Mouse (Mus musculus) ovary, postnatal 14 days (tissue): ENCODE data around the gene Diaph3.
"Not testable (repeated sequence)": the region's sequence is repeated elsewhere in the genome, so short reads cannot be mapped to it uniquely, and the experiment has no call there.

Experiments
- DNase-seq: peaks from one replicate; pipeline ENCODE4 v3.0.0; 2022; ENCODE audit warnings: low spot score

The Diaph3 gene

DNA sequence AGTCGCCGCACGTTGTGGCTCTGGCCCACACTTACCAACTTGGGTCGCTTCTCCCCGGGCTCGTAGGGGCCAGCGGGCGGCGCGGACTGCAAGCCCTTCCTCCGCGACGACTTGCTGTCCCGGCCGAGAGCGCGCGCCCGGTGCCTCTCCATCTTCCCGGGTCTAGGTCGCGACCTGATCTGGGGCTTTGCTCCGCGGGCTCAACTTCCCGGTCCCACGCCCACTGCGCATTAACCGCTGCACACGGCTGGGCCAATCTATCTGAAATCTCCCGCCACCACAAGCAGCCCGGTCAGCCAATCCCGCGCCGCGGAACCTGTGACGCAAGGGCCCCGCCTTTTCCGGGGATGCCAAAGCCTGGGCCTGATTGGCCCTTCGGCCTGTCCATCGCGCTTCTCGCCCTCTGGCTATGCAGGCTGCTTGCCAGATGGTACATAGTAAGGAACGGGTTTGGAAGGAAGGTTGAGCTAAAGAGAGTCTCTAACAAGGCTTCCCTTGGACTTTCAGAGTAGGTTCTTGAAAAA lies at the start of gene Diaph3:
Gene Diaph3, minus strand, starts transcription at position 273 of the 524 bp plus-strand sequence.
- peak; percentile 95 for DNase-seq

- DNase-seq, result no peak
These were observed 49.6 kb upstream of the Diaph3 start for GRCm38 (mm10) chr14:87190685-87191084.

DNA sequence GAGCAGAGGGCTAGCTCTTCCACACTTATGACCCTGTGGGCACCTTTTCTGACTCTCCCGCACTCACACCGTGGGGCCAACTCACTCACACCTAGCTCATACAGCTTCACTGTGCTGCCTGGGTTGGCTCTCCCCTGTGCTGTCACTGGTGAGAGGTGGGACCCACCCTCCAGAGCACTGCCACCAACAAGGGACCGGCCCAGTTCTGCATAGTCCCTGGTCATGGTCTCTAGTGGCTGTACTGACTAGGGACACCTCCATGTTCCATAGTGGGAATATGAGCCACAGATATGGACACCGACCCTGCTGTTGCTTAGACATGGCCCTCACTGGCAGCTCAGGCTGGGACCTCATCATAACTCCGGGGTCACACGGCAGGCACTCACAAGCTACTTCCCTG lies 30.5 kb upstream of the Diaph3 start:
- no peak for DNase-seq

DNA sequence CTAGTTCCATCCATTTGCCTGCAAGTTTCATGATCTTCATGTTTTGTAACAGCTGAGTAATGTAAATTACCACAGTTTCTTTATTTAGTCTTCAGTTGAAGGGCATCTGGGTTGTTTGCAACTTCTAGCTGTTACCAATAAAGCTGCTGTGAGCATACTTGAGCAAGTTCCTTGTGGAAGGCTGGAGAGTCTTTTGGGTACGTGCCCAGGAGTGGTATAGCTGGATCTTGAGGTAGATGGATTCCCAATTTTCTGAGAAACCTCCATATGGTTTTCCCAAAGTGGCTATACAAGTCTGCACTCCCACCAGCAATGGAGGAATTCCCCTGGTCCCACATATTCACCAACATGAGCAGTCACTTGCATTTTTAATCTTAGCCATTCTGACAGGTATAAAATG lies 28.1 kb upstream of the Diaph3 start:
- DNase-seq, result no peak

GRCm38 (mm10) chr14:87155621-87156238 lies 14.7 kb upstream of the Diaph3 start:
- no peak for DNase-seq

DNA sequence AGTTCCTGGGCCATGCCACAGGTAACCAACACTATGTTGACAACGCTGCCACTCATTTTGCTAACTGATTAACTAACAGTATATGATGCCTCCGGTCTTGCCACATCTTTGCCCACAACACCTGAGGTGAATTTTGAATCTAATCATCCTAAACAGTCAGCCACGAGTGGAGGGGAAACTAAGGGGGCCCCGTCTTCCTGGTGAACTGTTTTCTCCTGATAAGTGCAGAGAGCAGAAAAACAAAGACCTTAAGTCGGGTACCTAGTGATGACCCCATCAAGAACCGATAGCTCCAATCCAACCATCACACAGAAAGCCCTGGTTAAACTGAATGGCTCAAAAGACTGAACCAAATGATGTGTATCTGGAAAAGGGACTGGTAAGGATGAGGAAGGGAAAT lies 8.6 kb upstream of the Diaph3 start:
- no peak for DNase-seq

DNA sequence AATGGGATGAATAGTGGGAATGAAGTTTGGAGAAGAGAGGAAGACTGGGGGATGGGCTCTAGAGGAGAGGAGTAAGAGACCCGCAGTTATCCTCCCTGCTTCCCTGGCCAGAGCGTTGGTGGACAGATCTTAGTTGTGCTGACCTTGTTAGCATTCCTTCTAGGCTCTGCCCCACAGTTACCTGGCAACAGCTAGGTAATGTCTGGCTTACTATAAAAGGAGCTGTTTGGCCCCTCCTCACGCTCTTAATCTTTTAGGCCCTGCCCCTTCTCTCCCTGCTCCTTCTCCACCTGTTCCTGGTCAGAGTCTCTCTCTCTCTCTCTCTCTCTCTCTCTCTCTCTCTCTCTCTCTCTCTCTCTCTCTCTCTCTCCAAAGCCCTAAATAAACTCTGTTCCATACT lies 5.7 kb upstream of the Diaph3 start:
- no peak for DNase-seq

- DNase-seq, result no peak
These were observed 4.3 kb upstream of the Diaph3 start for GRCm38 (mm10) chr14:87145351-87145750.

GRCm38 (mm10) chr14:87141777-87142176 lies 742 bp upstream of the Diaph3 start:
- DNase-seq, result no peak

DNA sequence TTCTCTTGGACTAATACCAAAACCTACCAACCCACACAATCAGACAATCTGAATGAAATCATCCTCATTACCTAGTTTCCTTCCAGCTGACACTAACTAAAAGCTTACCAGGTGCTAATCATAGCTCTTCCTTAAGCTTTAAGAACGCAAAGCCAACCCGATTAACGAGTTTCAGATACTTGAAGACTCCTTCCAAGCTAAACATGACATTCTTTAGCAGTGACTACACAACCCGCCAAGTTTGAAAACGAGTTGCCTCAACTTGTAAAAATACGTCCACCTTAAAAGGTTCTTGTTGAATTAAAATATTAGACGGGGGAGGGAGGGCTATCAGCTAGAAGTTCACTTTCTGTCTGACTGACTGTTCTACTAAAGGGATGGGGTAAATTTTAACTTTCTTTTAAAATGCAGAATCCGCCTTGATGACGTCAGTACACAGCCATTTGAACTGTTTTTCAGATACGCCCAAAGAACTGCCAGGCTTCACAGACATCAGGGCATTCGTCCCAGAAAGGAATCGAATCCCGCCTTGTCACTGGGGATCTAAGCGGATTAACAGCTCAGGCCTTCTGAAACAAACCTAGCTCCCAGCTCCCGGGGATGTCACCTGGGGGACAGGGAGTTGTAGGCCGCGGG lies 590 bp downstream of the Diaph3 start:
- no peak for DNase-seq

- no peak for DNase-seq
These were observed 14.9 kb downstream of the Diaph3 start for GRCm38 (mm10) chr14:87126076-87126639.

GRCm38 (mm10) chr14:87125492-87125891 lies 15.5 kb downstream of the Diaph3 start:
- no peak for DNase-seq

DNA sequence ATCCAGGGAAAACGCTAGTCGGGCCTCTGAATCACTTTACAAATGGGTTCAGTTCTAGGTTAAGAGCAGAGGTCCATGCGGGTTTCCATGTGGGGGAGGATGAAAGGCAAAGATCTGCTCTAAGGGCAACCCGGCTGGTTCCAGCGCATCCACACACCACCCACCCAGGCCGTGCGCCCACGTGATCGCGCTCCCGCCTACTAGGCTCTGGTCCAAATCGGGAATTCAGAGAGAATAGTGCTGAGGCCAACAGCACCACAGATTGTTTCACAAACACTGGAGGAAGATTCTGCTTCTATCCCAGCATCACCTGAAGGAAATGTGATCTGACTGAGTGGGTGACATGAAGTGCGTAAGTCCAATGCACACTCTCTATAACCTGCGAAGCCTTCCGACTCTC lies 17.9 kb downstream of the Diaph3 start:
- no peak for DNase-seq

DNA sequence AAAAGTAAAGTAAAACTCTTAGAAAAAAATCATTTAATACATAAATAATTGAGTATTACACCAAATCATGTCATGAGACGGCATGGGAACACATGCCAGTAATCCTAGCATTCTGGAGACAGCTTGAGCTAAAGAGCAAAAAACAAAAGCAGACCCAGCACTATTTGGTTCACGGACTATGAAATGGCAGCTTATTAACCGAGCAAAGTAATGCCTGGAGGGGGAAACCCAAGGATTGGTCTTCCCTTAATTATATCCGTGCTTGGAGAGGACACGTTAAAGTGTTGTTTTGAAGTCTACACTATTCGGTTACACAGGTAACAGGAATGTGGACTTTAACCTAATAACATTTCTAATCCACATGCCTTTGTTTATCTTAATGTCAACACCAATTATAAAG lies 19.2 kb downstream of the Diaph3 start:
- no peak for DNase-seq

DNA sequence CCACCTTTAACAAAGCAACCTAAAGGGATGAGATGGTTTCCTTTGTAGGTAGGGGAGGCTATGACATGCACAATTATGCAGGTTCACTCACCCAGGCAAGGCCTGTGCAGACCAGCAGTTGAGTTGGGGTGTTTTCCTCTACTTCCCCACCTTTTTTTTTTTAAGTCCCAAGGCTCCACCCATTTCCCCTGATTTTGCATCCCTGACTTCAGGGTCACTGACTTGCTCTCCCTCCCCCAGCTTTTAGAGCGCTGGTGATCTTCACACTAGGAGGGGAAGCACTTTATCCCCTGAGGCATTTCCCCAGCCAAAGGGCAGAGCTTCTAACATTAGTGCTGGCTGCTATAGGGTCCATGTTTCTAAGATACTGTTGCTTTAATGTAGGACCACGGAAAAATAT lies 30.4 kb downstream of the Diaph3 start:
- no peak for DNase-seq

DNA sequence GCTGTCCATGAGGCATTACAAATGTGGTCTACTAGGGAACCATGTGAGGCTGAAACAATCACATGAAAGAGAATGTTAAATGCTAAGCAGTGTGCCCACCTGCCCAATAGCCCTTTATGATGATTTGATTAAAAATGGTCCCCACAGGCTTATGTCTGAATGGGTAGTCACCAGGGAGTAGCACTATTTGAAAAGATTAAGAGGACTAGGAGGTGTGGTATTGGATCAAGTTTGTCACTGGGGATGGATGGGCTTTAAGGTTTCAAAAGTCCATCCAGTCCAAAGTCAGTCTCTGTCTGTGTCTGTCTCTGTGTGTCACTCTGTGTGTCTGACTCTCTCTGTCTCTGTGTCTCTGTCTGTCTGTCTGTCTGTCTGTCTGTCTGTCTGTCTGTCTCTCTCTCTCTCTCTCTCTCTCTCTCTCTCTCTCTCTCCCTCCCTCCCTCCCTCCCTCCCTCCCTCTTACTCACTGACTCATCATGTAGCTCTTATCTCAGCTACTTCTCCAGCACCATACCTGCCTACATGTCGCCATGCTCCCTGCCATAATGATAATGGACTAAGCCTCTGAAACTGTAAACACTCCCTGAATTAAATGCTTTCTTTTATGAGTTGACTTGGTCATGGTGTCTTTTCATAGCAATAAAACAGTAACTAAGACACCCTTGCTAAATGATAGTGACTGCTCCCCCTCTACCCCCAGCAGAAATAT lies 41.5 kb downstream of the Diaph3 start:
- DNase-seq, result no peak

- no peak for DNase-seq
These were observed 42.9 kb downstream of the Diaph3 start for GRCm38 (mm10) chr14:87098093-87098492.

DNA sequence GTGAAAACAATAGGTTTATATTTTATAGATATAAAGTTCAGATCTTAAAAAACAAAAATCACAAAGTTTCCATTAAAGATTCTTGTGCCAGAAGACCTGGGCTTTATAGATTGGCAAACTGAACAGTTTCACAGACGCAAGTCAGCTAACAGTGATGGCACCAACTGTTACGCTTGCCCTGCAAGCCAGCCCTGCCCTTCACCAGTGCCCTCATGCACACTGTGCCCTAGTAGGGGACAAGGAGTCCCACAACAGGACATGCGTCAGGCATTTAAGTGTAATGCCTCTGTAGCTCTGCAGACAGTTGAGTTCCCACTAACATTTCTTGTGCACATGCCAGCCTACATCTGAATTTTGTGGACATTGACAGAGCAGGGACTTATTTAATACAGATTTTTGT lies 49.5 kb downstream of the Diaph3 start:
- DNase-seq, result no peak

GRCm38 (mm10) chr14:87091108-87091507 lies 49.9 kb downstream of the Diaph3 start:
- DNase-seq, result no peak

- DNase-seq, result no peak
These were observed 52.1 kb downstream of the Diaph3 start for GRCm38 (mm10) chr14:87088928-87089327.

- no peak for DNase-seq
These were observed 52.6 kb downstream of the Diaph3 start for GRCm38 (mm10) chr14:87088456-87088855.

- DNase-seq, result no peak
These were observed 53.0 kb downstream of the Diaph3 start for GRCm38 (mm10) chr14:87087996-87088395.

GRCm38 (mm10) chr14:87084906-87085305 lies 56.1 kb downstream of the Diaph3 start:
- DNase-seq, result not testable (repeated sequence)
